Mouse (Mus musculus) stomach, postnatal 0 days (tissue): ENCODE measurements at regions not wholly inside any gene's neighbourhood (a gene's known extent, or its start where the extent isn't known, plus 50 kb on each side); places are given as distances from the start of the nearest gene placed in this dataset.

Source experiments
- ATAC-seq: fragments of 200-750 bp; cut with Nextera tagmentation; 2 replicates; pipeline ENCODE4 v1.8.0; 2017; ENCODE audit not compliant: low FRiP score, low TSS enrichment
- DNase-seq: peaks from one replicate; pipeline ENCODE4 v3.0.0-alpha.2; 2016; ENCODE audit warnings: low spot score
- H3K27ac ChIP-seq: fragments of 300-500 bp; sonication (generic); replicated peaks from 2 replicates; pipeline ENCODE4 v1.5.1; 2014; ENCODE audit warnings: mild to moderate bottlenecking, control low read depth
- H3K27me3 ChIP-seq: fragments of 300-500 bp; sonication (generic); 2 replicates; pipeline ENCODE4 v1.6.1; 2014; ENCODE audit warnings: low read length; ENCODE audit not compliant: control insufficient read depth, insufficient read depth
- H3K36me3 ChIP-seq: fragments of 300-500 bp; sonication (generic); 2 replicates; pipeline ENCODE4 v1.6.1; 2014; ENCODE audit warnings: low read length, mixed read lengths; ENCODE audit not compliant: control insufficient read depth, insufficient read depth
- H3K4me1 ChIP-seq: fragments of 300-500 bp; sonication (generic); replicated peaks from 2 replicates; pipeline ENCODE4 v1.6.1; 2014; ENCODE audit warnings: antibody characterized with exemption; ENCODE audit not compliant: control insufficient read depth, insufficient read depth
- H3K4me2 ChIP-seq: fragments of 300-500 bp; sonication (generic); replicated peaks from 2 replicates; pipeline ENCODE4 v1.6.1; 2014; ENCODE audit warnings: low read depth, mild to moderate bottlenecking, control low read depth, moderate library complexity
- H3K4me3 ChIP-seq: fragments of 300-500 bp; sonication (generic); 2 replicates; pipeline ENCODE4 v1.5.1; 2014; ENCODE audit warnings: low read depth, low read length, control low read depth
- H3K9ac ChIP-seq: fragments of 300-500 bp; sonication (generic); 2 replicates; pipeline ENCODE4 v1.6.1; 2014; ENCODE audit warnings: mild to moderate bottlenecking, low read length, control low read depth, mixed read lengths
- H3K9me3 ChIP-seq: fragments of 300-500 bp; sonication (generic); 2 replicates; pipeline ENCODE4 v1.6.1; 2016; ENCODE audit warnings: low read length; ENCODE audit not compliant: control insufficient read depth
- CTCF ChIP-seq: IDR thresholded peaks from 2 replicates; pipeline ENCODE4 v1.5.1; 2016; ENCODE audit warnings: antibody characterized with exemption, low read depth, mild to moderate bottlenecking, moderate library complexity
- EP300 ChIP-seq: optimal IDR thresholded peaks from 2 replicates; pipeline ENCODE3; 2016; ENCODE audit warnings: antibody characterized with exemption
- WGBS: fragments of 180-500 bp; shearing (Covaris S2); extraction: QIAGEN DNeasy Blood & Tissue Kit; methylation state at CpG from one replicate; pipeline ENCODE4 v1.1.7; 2014; 5-methylcytosine and 5-hydroxymethylcytosine counted together

DNA sequence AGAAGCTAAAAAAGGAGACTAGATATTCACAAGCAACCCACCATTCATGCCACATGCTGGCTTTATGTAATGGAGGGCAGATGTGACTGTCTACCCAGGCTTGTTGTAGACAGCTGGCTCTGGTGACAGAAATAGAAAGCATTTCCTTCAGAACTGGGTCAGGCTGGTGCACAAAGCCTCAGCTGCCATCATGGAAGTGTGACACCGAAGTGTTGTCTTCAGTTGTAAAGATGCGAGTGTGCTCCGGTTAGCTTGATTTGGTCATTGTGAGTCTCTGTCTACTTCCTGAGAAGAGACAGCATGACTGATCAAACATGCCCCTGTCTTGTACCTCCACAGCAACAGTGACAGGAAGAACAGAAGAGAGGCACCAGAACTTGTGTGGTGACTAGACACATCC, 77.7 kb upstream of the Itga6 start:
- Histone ChIP-seq H3K4me1 (no peaks in the 10 kb centered on the region), H3K4me2 (no peak overlapping the region), H3K27ac (no peak overlapping the region), H3K4me3 (no peak overlapping the region), H3K9me3 (no peaks in the 10 kb centered on the region), H3K9ac (no peak overlapping the region), H3K27me3 (no peaks in the 10 kb centered on the region), H3K36me3 (no peaks in the 10 kb centered on the region)
- WGBS = 95% methylated on average over 3 of the region's 3 CpGs
- DNase-seq = no peak
- TF ChIP-seq EP300 (no peak), CTCF (no peak)
- no peak for ATAC-seq

DNA sequence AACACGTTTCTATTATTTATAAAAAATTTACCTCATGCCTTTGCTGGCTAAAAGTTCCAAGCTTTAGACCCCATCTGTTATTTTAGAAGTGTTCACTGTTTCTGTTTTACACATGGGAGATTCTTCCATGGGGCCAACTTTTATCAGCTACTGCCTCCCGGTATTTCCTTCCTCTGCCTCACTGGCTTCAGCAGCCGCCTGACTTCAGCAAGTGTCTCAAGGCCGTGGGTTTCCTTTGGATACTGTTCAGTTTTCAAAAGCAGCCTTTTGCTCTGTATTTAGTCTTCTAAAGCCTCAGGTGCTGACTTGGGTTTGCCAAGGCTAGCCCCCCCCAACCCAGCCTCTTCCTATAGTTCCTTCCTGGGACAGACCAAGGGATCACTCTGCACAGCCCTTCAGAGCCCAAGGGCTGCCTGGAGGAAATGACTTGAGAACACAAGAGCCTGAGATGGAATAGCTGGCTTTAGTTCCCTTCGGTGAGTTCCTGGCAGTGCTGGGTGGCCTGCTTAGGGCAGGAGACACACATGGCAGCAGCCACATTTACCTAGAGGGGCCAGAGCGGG, 75.1 kb upstream of the Itga6 start:
- TF ChIP-seq EP300 = no peak
- no peak for TF ChIP-seq CTCF
- Histone ChIP-seq H3K4me2 (no peak overlapping the region), H3K27ac (0 out of 2 replicates have a peak overlapping the region, but pooled peaks have one; percentile 13), H3K9ac (no peak overlapping the region), H3K9me3 (no peaks in the 10 kb centered on the region), H3K4me1 (no peaks in the 10 kb centered on the region), H3K36me3 (no peaks in the 10 kb centered on the region), H3K27me3 (no peaks in the 10 kb centered on the region), H3K4me3 (no peak overlapping the region)
- ATAC-seq = no peak
- WGBS = 86% methylated on average over 6 of the region's 6 CpGs
- DNase-seq = no peak

DNA sequence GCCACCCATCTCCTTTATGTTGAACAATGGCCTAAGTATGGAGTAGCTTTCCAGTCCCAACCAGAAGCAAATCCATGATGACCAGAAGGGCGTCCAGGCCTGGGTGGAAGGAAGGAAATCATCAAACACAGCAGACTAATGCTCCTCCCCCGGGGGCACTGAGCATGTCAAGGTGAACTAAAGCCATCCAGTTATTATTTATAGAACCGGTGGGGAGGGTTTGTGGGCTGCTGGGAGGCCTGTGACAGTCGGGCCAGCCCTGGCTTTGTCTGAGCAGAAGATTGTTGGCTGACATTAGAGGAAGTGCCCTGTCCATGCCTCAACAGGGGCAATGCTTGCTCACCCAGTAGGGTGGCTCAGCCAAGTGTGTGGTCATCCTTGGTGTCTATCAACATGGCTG, 74.5 kb upstream of the Itga6 start:
- Histone ChIP-seq H3K9me3 (no peaks in the 10 kb centered on the region), H3K27me3 (no peaks in the 10 kb centered on the region), H3K27ac (no peak overlapping the region), H3K4me3 (no peak overlapping the region), H3K9ac (no peak overlapping the region), H3K4me2 (no peak overlapping the region), H3K4me1 (no peaks in the 10 kb centered on the region), H3K36me3 (no peaks in the 10 kb centered on the region)
- no peak for TF ChIP-seq CTCF
- DNase-seq = no peak
- 74% methylated on average over 4 of the region's 4 CpGs for WGBS
- ATAC-seq = no peak

DNA sequence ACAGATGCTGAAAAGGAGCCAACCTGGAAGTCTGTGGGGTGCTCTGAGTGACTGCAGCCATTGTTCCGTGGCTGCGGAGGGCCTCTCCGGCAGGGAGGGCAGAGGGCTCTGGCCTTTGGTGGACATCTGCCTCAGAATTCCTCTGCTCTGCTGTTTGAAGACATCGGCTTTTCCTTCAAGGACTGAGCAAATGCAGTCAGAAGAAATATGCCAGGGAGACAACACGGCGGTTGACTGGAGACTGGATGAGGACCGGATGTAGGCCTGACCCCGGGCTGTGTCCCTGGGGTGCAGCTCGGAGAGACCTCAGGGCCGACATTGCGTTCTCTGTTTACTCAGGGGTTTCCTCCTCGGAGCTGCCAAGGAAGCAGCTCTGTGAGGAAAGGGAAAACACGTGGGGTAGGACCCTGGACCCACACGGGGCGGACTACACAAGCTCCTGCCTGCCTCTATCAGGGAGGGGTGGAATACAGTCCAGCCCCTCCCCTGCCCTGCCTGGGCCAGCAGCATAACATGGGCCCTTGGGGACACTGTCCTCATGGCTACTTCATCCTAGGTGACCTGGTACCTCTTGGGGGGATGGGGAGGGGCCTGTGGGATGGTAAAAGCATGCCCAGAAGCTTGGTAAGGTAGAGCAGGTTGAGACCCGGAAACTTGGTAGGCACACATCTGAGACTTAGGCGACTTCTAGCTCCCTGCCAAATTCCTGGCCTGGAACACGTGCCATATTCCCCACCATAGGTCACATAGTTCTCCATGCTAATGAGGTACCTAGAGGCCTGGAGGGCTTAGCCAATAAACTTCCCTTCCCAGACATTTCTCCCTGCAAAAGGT, 72.1 kb upstream of the Itga6 start:
- DNase-seq (no peak), ATAC-seq (peak; percentile 76)
- H3K36me3 ChIP-seq = no peaks in the 10 kb centered on the region
- 62% methylated on average over 18 of the region's 18 CpGs for WGBS
- H3K27ac ChIP-seq = no peak overlapping the region
- no peak overlapping the region for H3K4me2 ChIP-seq
- H3K4me3 ChIP-seq = no peak overlapping the region
- H3K9ac ChIP-seq = no peak overlapping the region
- TF ChIP-seq CTCF = no peak
- TF ChIP-seq EP300 = no peak
- H3K4me1 ChIP-seq = no peaks in the 10 kb centered on the region
- H3K9me3 ChIP-seq = no peaks in the 10 kb centered on the region
- no peaks in the 10 kb centered on the region for H3K27me3 ChIP-seq

DNA sequence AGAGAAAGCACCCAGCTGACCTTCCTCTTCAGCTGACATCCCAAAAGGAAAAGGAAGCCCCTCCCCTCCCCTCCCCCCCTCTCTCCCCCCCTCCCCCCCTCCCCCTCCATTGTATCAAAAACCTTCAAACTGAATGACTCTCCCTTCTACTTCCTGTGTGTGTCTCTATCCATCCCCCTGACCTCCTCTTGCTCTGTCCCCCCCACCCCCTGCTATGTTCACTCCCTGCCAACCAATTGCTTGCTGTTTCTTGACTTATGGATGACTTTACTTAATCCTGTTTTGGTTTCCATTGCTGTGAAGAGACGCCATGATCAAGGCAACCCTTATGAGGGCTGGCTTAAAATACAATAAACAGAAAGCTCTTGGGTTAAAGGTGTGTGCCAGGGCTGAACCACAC, 64.7 kb upstream of the Itga6 start:
- H3K36me3 ChIP-seq = no peaks in the 10 kb centered on the region
- no peak overlapping the region for H3K9ac ChIP-seq
- ATAC-seq = no peak
- no peaks in the 10 kb centered on the region for H3K4me1 ChIP-seq
- TF ChIP-seq EP300 = no peak
- TF ChIP-seq CTCF = no peak
- H3K27me3 ChIP-seq = no peaks in the 10 kb centered on the region
- WGBS = 28% methylated on average over 1 of the region's 1 CpGs
- no peak overlapping the region for H3K27ac ChIP-seq
- H3K4me2 ChIP-seq = no peak overlapping the region
- no peak overlapping the region for H3K4me3 ChIP-seq
- no peak for DNase-seq
- H3K9me3 ChIP-seq = no peaks in the 10 kb centered on the region

DNA sequence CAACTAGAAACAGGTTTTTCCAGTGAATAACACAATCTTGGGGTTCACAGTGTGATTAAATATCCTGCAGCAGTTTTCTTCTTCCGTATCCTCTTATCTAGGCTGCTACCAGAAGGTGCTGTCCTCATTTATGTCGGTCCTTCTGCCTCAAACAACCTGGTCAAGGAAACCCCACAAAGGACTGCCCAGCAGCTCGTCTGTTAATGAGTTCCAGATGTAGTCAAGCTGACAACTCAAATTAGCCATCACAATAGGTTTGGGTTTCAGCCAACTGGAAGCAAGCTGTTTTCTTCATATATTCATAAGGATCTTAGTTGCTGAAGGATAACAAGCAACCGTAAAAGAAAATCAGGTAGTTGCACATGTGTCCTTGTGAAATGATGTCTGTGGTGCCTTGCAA, 64.3 kb upstream of the Itga6 start:
- Histone ChIP-seq H3K27ac (no peak overlapping the region), H3K36me3 (no peaks in the 10 kb centered on the region), H3K4me3 (no peak overlapping the region), H3K9me3 (no peaks in the 10 kb centered on the region), H3K4me1 (no peaks in the 10 kb centered on the region), H3K27me3 (no peaks in the 10 kb centered on the region), H3K9ac (no peak overlapping the region), H3K4me2 (no peak overlapping the region)
- WGBS = 59% methylated on average over 4 of the region's 4 CpGs
- TF ChIP-seq EP300 (no peak), CTCF (no peak)
- ATAC-seq = no peak
- DNase-seq = no peak
